Comparison of ENCODE assay signal across 12 mouse cellular contexts in the genomic region with DNA sequence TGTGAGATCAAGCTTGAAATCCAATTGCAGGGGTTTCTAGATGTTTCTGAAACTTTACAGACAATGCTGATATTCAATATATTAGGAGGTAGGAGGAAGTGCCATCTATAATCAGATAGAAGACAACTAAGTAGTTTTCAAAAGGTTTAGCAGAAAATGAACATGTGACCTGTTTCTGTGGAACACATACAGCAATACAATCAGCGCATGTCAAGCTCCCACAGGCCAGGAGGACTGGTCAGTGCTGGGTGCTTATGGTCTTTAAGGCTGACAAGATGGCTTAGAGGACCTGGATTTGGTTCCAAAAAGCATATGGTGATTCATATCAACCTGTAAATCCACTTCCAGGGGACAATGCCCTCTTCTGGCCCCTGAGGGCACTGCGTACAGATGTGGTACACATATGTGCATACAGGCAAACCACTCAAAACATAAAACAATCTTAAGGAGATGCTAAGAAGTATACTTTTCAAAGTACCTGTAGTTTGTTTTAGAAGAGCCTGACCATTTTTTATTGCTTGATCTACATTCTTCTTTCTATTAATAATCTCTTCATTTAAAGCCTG. TPM values are rescaled to one million over a fixed set of nuclear protein-coding genes. Genes with fewer than 3 reads are reported as not detected.
DNase-seq lines count a peak whose midpoint lies in the region; ATAC-seq and TF ChIP-seq lines count a peak whose summit lies in the region.
"Had no signal": no experiment of that assay in that cellular context is flagged by ENCODE, and none has a peak within 500 bp of the region (broad histone marks: within the 10 kb centered on the region; RNA-seq: fewer than 3 reads in every experiment).

No protein-coding gene starts in this region.

- TF ChIP-seq POLR2A in thymus, adult 2 months (IDR thresholded peaks at IDR 0.05; ENCODE audit: control insufficient read depth, extremely low read depth, insufficient read depth, low read length, poor library complexity): no peak

- WGBS in kidney, postnatal 0 days: 95% methylated on average over 2 of the region's 2 CpGs
- 97% methylated on average over 2 of the region's 2 CpGs for whole genome bisulfite sequencing in thymus, adult 2 months
- 97% methylated on average over 2 of the region's 2 CpGs for WGBS in midbrain, embryonic 16.5 days

- peak; percentile 26; the same call in 1 of the 2 replicates for TF ChIP-seq CTCF in kidney, postnatal 0 days (IDR thresholded peaks at IDR 0.05; ENCODE audit: low read depth)
- TF ChIP-seq CTCF in thymus, adult 2 months (IDR thresholded peaks at IDR 0.05; ENCODE audit: borderline replicate concordance, control insufficient read depth, extremely low read depth, insufficient read depth, low read length, poor library complexity): no peak

- no peaks in the 10 kb centered on the region for H3K9me3 ChIP-seq in kidney, postnatal 0 days (replicated peaks; ENCODE audit: low read length)
- H3K9me3 ChIP-seq in midbrain, embryonic 16.5 days (replicated peaks; ENCODE audit: control insufficient read depth, low read length, poor library complexity, severe bottlenecking): no peaks in the 10 kb centered on the region
- H3K9me3 ChIP-seq: forebrain, embryonic 10.5 days had no signal

- peaks cover 60% of the 10 kb centered on the region for H3K36me3 ChIP-seq in kidney, postnatal 0 days (ENCODE audit: insufficient read depth, low read length)
- H3K36me3 ChIP-seq in thymus, adult 2 months (ENCODE audit: control insufficient read depth, insufficient read depth, low read length): peaks cover 59% of the 10 kb centered on the region
- peaks cover 45% of the 10 kb centered on the region for H3K36me3 ChIP-seq in midbrain, embryonic 16.5 days (ENCODE audit: control insufficient read depth, insufficient read depth, low read length)

- no peak overlapping the region for H3K9ac ChIP-seq in kidney, postnatal 0 days (ENCODE audit: low read depth, low read length)
- no peak overlapping the region for H3K9ac ChIP-seq in midbrain, embryonic 16.5 days (ENCODE audit: low read depth, low read length)

- H3K27ac ChIP-seq in kidney, postnatal 0 days: no peak overlapping the region
- no peak overlapping the region for H3K27ac ChIP-seq in thymus, adult 2 months (ENCODE audit: control insufficient read depth, insufficient read depth, low read length)
- no peak overlapping the region for H3K27ac ChIP-seq in midbrain, embryonic 16.5 days (ENCODE audit: low read length)
- H3K27ac ChIP-seq: forebrain, embryonic 10.5 days had no signal

- no peaks in the 10 kb centered on the region for H3K4me1 ChIP-seq in kidney, postnatal 0 days (replicated peaks; ENCODE audit: insufficient read depth, low read length)
- no peaks in the 10 kb centered on the region for H3K4me1 ChIP-seq in thymus, adult 2 months (replicated peaks; ENCODE audit: control insufficient read depth, insufficient read depth, low read length)
- H3K4me1 ChIP-seq in midbrain, embryonic 16.5 days (ENCODE audit: control insufficient read depth, insufficient read depth, low read length): no peaks in the 10 kb centered on the region
- H3K4me1 ChIP-seq: forebrain, embryonic 10.5 days had no signal

- peak; percentile 24 for DNase-seq in adrenal gland, postnatal 14 days
- DNase-seq in adrenal gland, adult 2 months: no peak
- DNase-seq in kidney, postnatal 0 days (ENCODE audit: low spot score): no peak
- no peak for DNase-seq in kidney, adult 9 months
- peak; percentile 17 for DNase-seq in thymus, adult 2 months
- no peak for DNase-seq in thymus, postnatal 0 days (ENCODE audit: low spot score)
- DNase-seq: heart, postnatal 4 days had no signal

- no peaks in the 10 kb centered on the region for H3K27me3 ChIP-seq in kidney, postnatal 0 days (ENCODE audit: insufficient read depth, low read length)
- H3K27me3 ChIP-seq in thymus, adult 2 months (ENCODE audit: control insufficient read depth, insufficient read depth, low read length): no peaks in the 10 kb centered on the region
- no peaks in the 10 kb centered on the region for H3K27me3 ChIP-seq in midbrain, embryonic 16.5 days (ENCODE audit: control insufficient read depth, insufficient read depth, low read depth, low read length)

- no peak for ATAC-seq in kidney, postnatal 0 days (replicated peaks; ENCODE audit: low FRiP score, low read depth)
- 0 out of 2 replicates have a peak, but pooled peaks have one; percentile 50 for ATAC-seq in megakaryocyte-erythroid progenitor cell, adult 5-6 weeks (replicated peaks; ENCODE audit: low FRiP score, low TSS enrichment, poor library complexity, severe bottlenecking)
- no peak for ATAC-seq in midbrain, embryonic 16.5 days

- H3K4me3 ChIP-seq in kidney, postnatal 0 days (replicated peaks; ENCODE audit: low read depth, low read length): no peak overlapping the region
- H3K4me3 ChIP-seq in thymus, adult 2 months (ENCODE audit: control insufficient read depth, insufficient read depth, low read length): no peak overlapping the region
- H3K4me3 ChIP-seq in midbrain, embryonic 16.5 days (ENCODE audit: low read depth, low read length): no peak overlapping the region
- H3K4me3 ChIP-seq: forebrain, embryonic 10.5 days had no signal

- H3K4me2 ChIP-seq in kidney, postnatal 0 days (ENCODE audit: low read length): no peak overlapping the region
- no peak overlapping the region for H3K4me2 ChIP-seq in midbrain, embryonic 16.5 days (ENCODE audit: low read length)

RNA-seq across cellular contexts. Expression of a gene that starts 52.5 kb away (rescaled TPM):
- 0.34 TPM in 1 of 2 replicates, not detected in the other for total RNA-seq in adrenal gland, postnatal 14 days (2021)
- under 1 TPM in 1 of 2 experiments, not detected in 1; 0.21 TPM for total RNA-seq in adrenal gland, adult 2 months (2021)
- 0.17 and 0.18 TPM in 2 replicates for polyA plus RNA-seq in adrenal gland, adult 2 months (2012; rRNA removed)
- 0.32 and 0.41 TPM in 2 replicates for polyA plus RNA-seq in kidney, postnatal 0 days (2015; fragmentation: Nextera tagmentation; extraction: Ambion mirVana)
- 0.46 and 0.82 TPM in 2 replicates for polyA plus RNA-seq in thymus, adult 2 months (2012; rRNA removed)
- polyA plus RNA-seq in thymus, postnatal 0 days (2015; fragmentation: Nextera tagmentation; extraction: Ambion mirVana): 0.18 and 0.23 TPM in 2 replicates
- total RNA-seq in megakaryocyte-erythroid progenitor cell, adult 5-6 weeks (2014; fragmentation: Nextera tagmentation): not detected in 2 replicates
- total RNA-seq in megakaryocyte-erythroid progenitor cell, adult 5-6 weeks (2017): not detected in 2 replicates
- polyA plus RNA-seq in midbrain, embryonic 16.5 days (2015; fragmentation: Nextera tagmentation; extraction: Ambion mirVana): 0.21 TPM in 1 of 2 replicates, not detected in the other
- total RNA-seq: gastrocnemius, postnatal 4 days; left cerebral cortex, adult 8-10 months had no signal

Comparison
In these comparisons a context has a peak if more than half of its experiments do, and no peak if none do; other contexts are left out.
1. DNase-seq: peak in adrenal gland, postnatal 14 days (single experiment) and thymus, adult 2 months (single experiment); none in adrenal gland, adult 2 months (single experiment), kidney, postnatal 0 days (single experiment), kidney, adult 9 months (single experiment) and thymus, postnatal 0 days (single experiment).